Comparison of ENCODE assay signal across 8 mouse cellular contexts in the genomic region with DNA sequence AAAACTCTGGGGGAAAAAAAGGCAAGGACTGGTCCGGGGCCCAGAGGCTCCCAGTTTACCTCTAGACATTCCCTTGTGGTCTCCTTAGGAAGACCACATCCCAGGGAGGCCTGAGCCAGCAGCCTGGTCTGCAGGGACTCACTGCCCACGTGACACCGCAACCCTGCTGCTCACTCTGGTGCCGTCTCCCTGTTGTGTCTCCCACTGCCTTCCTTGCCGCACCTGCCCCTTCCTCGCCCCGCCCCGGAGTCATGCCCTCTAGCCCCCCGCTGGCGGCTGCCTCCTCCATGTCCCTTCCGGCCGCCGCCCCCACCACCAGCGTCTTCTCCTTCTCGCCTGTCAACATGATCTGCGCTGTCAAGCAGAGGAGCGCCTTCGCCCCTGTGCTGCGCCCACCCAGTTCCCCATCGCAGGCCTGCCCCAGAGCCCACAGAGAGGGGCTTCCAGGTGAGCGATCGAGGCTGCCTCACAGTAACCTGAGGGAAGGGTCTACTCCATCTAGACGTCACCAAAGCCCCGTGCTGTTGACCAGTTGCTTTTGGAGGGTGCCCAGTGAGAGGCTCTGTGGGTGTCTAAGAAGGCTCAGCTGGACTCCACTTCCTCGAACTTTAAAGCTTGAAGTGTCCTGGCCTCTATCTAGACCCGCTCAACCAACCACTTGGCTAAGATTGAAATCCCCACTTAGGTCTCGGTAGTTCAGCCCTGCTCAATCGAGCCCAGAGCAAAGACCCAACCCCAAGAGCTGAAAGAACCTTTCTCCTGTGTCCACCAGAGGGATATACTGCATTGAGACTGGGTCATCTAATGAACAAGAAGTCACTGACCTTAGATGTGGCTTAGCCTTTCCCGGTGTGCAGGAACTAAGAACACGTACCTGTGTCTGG. TPM values are rescaled to one million over a fixed set of nuclear protein-coding genes. Genes with fewer than 3 reads are reported as not detected.
A peak's percentile ranks its signal among the peaks of the same experiment; 100 is the strongest.
DNase-seq lines count a peak whose midpoint lies in the region; ATAC-seq lines count a peak whose summit lies in the region.

No protein-coding gene starts in this region.

- H3K9me3 ChIP-seq in heart, embryonic 16.5 days (replicated peaks; ENCODE audit: control insufficient read depth, low read length): no peaks in the 10 kb centered on the region
- H3K9me3 ChIP-seq in liver, embryonic 15.5 days (replicated peaks): no peaks in the 10 kb centered on the region

- H3K27me3 ChIP-seq in heart, embryonic 16.5 days (ENCODE audit: control insufficient read depth, insufficient read depth, low read length): peaks cover 35% of the 10 kb centered on the region
- peaks cover 73% of the 10 kb centered on the region for H3K27me3 ChIP-seq in liver, embryonic 15.5 days

- peak; percentile 51 for DNase-seq in lung, postnatal 10 days
- DNase-seq in lung, adult 18-20 months: no peak
- DNase-seq in testis, postnatal 14 days (ENCODE audit: low spot score): peak; percentile 16
- no peak for DNase-seq in cerebellum, adult 11-12 months
- DNase-seq in cerebellum, postnatal 25 days: no peak
- no peak for DNase-seq in cerebellum, adult 11 months

- peak; percentile 60; the same call in 1 of the 2 replicates for ATAC-seq in heart, embryonic 16.5 days (replicated peaks; ENCODE audit: extremely low read depth, insufficient read depth, low FRiP score)
- no peak for ATAC-seq in liver, embryonic 15.5 days (ENCODE audit: insufficient read depth)

- H3K4me1 ChIP-seq in heart, embryonic 16.5 days (ENCODE audit: control insufficient read depth, insufficient read depth, low read length): 0 out of 2 replicates have a peak, but pooled peaks cover 4% of the 10 kb centered on the region
- no peaks in the 10 kb centered on the region for H3K4me1 ChIP-seq in liver, embryonic 15.5 days (replicated peaks)

- peak overlapping the region; percentile 59 for H3K4me3 ChIP-seq in heart, embryonic 16.5 days (ENCODE audit: low read length)
- peak overlapping the region; percentile 17; the same call in 1 of the 2 replicates for H3K4me3 ChIP-seq in liver, embryonic 15.5 days (replicated peaks)

- H3K36me3 ChIP-seq in heart, embryonic 16.5 days (ENCODE audit: control insufficient read depth, insufficient read depth): no peaks in the 10 kb centered on the region
- H3K36me3 ChIP-seq in liver, embryonic 15.5 days (replicated peaks): no peaks in the 10 kb centered on the region

- peak overlapping the region; percentile 69 for H3K9ac ChIP-seq in heart, embryonic 16.5 days (ENCODE audit: low read length)
- H3K9ac ChIP-seq in liver, embryonic 15.5 days: no peak overlapping the region

- H3K27ac ChIP-seq in heart, embryonic 16.5 days (ENCODE audit: low read length): no peak overlapping the region
- no peak overlapping the region for H3K27ac ChIP-seq in liver, embryonic 15.5 days (replicated peaks)

- peak overlapping the region; percentile 77 for H3K4me2 ChIP-seq in heart, embryonic 16.5 days (ENCODE audit: low read depth, low read length)
- peak overlapping the region; percentile 45 for H3K4me2 ChIP-seq in liver, embryonic 15.5 days

- WGBS in heart, embryonic 16.5 days: 5% methylated on average over 30 of the region's 30 CpGs
- WGBS in liver, embryonic 15.5 days (ENCODE audit: insufficient replicate concordance): 8% methylated on average over 30 of the region's 30 CpGs

RNA-seq across cellular contexts. Expression of a gene that starts 31.9 kb away (rescaled TPM):
- polyA plus RNA-seq in heart, embryonic 16.5 days (2015; fragmentation: Nextera tagmentation; extraction: Ambion mirVana): 27.2 and 29.4 TPM in 2 replicates
- polyA plus RNA-seq in liver, embryonic 15.5 days (2015; fragmentation: Nextera tagmentation; extraction: Ambion mirVana): 2.9 and 3.1 TPM in 2 replicates

RNA-seq across cellular contexts. Expression of a gene that starts 39.6 kb away (rescaled TPM):
- not detected in 2 replicates for polyA plus RNA-seq in heart, embryonic 16.5 days (2015; fragmentation: Nextera tagmentation; extraction: Ambion mirVana)
- polyA plus RNA-seq in liver, embryonic 15.5 days (2015; fragmentation: Nextera tagmentation; extraction: Ambion mirVana): not detected in 2 replicates

RNA-seq across cellular contexts. Expression of a gene that starts 39.6 kb away (rescaled TPM):
- polyA plus RNA-seq in heart, embryonic 16.5 days (2015; fragmentation: Nextera tagmentation; extraction: Ambion mirVana): not detected in 2 replicates
- polyA plus RNA-seq in liver, embryonic 15.5 days (2015; fragmentation: Nextera tagmentation; extraction: Ambion mirVana): not detected in 2 replicates

RNA-seq across cellular contexts. Expression of a gene that starts 40.8 kb away (rescaled TPM):
- polyA plus RNA-seq in heart, embryonic 16.5 days (2015; fragmentation: Nextera tagmentation; extraction: Ambion mirVana): 0.11 TPM in 1 of 2 replicates, not detected in the other
- polyA plus RNA-seq in liver, embryonic 15.5 days (2015; fragmentation: Nextera tagmentation; extraction: Ambion mirVana): not detected in 2 replicates

RNA-seq across cellular contexts. Expression of a gene that starts 58.7 kb away (rescaled TPM):
- polyA plus RNA-seq in heart, embryonic 16.5 days (2015; fragmentation: Nextera tagmentation; extraction: Ambion mirVana): 57.1 and 60.9 TPM in 2 replicates
- 35.0 and 43.4 TPM in 2 replicates for polyA plus RNA-seq in liver, embryonic 15.5 days (2015; fragmentation: Nextera tagmentation; extraction: Ambion mirVana)

Comparison
In these comparisons a context has a peak if more than half of its experiments do, and no peak if none do; other contexts are left out.
1. DNase-seq: peak in lung, postnatal 10 days (single experiment) and testis, postnatal 14 days (single experiment); none in lung, adult 18-20 months (0 of 2), cerebellum, adult 11-12 months (single experiment), cerebellum, postnatal 25 days (0 of 2) and cerebellum, adult 11 months (single experiment).